Mouse (Mus musculus) lung, postnatal 10 days (tissue): Measurements from ENCODE around the gene Gm379.

Experiments
- DNase-seq: peaks from one replicate; pipeline ENCODE4 v3.0.0; 2021

Gene Gm379

GRCm38 (mm10) chrX:108664885-108665284 is at the start of gene Gm379:
TSS of gene Gm379 (minus strand) at chrX:108664891.
- DNase-seq: no peak

- DNase-seq: no peak
Observed at GRCm38 (mm10) chrX:108704312-108704711, 39.6 kb upstream of the Gm379 start.

DNA sequence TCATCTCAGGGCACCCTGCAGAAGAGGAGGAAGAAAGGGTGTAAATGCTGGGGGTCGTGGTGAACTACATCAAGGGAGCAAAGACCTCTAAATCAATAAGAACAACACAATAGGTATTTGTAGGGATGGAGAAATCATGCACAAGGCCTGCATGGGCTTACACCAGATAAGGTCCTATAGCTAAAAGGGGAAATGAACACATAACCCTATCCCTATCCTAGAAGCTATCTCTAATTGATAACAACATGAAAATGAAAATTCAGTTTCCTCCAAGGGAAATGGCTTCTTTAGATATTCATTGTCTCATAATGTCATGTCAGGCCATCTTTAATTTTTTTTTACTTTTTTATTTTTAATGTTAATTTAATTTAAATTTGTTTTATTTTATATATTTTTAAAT is 4.2 kb upstream of the Gm379 start:
- no peak for DNase-seq

- DNase-seq: no peak
Observed at GRCm38 (mm10) chrX:108621991-108622390, 42.7 kb downstream of the Gm379 start.

DNA sequence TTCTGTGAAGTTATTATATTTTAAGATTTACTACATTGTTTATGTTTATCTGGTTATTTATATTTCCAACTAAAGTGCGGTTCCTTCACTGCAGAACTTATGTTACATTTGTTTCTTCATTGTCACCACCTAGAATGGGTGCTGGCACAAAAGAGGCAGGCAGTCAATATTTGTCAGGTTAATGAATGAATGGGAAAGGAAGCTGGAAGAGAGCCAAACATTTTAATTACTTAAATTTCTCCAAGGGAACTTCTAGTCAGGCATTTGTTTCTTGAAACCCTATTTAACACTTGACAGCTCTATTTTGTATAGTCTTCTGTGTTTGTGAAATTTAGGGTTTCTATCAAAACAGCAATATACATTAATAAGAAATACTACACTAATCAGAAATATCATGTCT is 43.8 kb downstream of the Gm379 start:
- no peak for DNase-seq
